Mouse (Mus musculus): ENCODE results near the gene Ostf1. TPM values are rescaled to one million over a fixed set of nuclear protein-coding genes. Genes with fewer than 3 reads are reported as not detected.

The Ostf1 gene
- polyA plus RNA-seq, 1 experiment: 6.2 TPM

- no peak overlapping the region for H3K4me3 ChIP-seq (ENCODE audit: control insufficient read depth, low read depth, low read length)
- H3K27me3 ChIP-seq (ENCODE audit: control insufficient read depth, insufficient read depth, low read length): no peaks in the 10 kb centered on the region
- TF ChIP-seq POLR2A (IDR thresholded peaks at IDR 0.05; ENCODE audit: control insufficient read depth, low read depth, low read length) (no peak), CTCF (IDR thresholded peaks at IDR 0.05; ENCODE audit: control insufficient read depth, insufficient read depth, insufficient replicate concordance, low read depth, low read length) (no peak)
- no peaks in the 10 kb centered on the region for H3K36me3 ChIP-seq (ENCODE audit: control insufficient read depth, insufficient read depth, low read length)
- no peaks in the 10 kb centered on the region for H3K4me1 ChIP-seq (ENCODE audit: control insufficient read depth, insufficient read depth, low read length)
- no peak overlapping the region for H3K27ac ChIP-seq (ENCODE audit: control insufficient read depth, insufficient read depth, low read depth, low read length)
Measured at GRCm38 (mm10) chr19:18646397-18646796, 14.8 kb upstream of the Ostf1 start.

- Histone ChIP-seq H3K27ac (ENCODE audit: control insufficient read depth, insufficient read depth, low read depth, low read length) (no peak overlapping the region), H3K4me3 (ENCODE audit: control insufficient read depth, low read depth, low read length) (no peak overlapping the region), H3K27me3 (ENCODE audit: control insufficient read depth, insufficient read depth, low read length) (no peaks in the 10 kb centered on the region), H3K36me3 (ENCODE audit: control insufficient read depth, insufficient read depth, low read length) (no peaks in the 10 kb centered on the region), H3K4me1 (ENCODE audit: control insufficient read depth, insufficient read depth, low read length) (no peaks in the 10 kb centered on the region)
- TF ChIP-seq CTCF (IDR thresholded peaks at IDR 0.05; ENCODE audit: control insufficient read depth, insufficient read depth, insufficient replicate concordance, low read depth, low read length): no peak
- no peak for TF ChIP-seq POLR2A (IDR thresholded peaks at IDR 0.05; ENCODE audit: control insufficient read depth, low read depth, low read length)
Measured at GRCm38 (mm10) chr19:18644084-18644483, 12.5 kb upstream of the Ostf1 start.

GRCm38 (mm10) chr19:18643411-18643810, 11.8 kb upstream of the Ostf1 start:
- H3K27me3 ChIP-seq (ENCODE audit: control insufficient read depth, insufficient read depth, low read length): no peaks in the 10 kb centered on the region
- no peak overlapping the region for H3K4me3 ChIP-seq (ENCODE audit: control insufficient read depth, low read depth, low read length)
- no peaks in the 10 kb centered on the region for H3K36me3 ChIP-seq (ENCODE audit: control insufficient read depth, insufficient read depth, low read length)
- no peak overlapping the region for H3K27ac ChIP-seq (ENCODE audit: control insufficient read depth, insufficient read depth, low read depth, low read length)
- no peaks in the 10 kb centered on the region for H3K4me1 ChIP-seq (ENCODE audit: control insufficient read depth, insufficient read depth, low read length)
- no peak for TF ChIP-seq CTCF (IDR thresholded peaks at IDR 0.05; ENCODE audit: control insufficient read depth, insufficient read depth, insufficient replicate concordance, low read depth, low read length)
- no peak for TF ChIP-seq POLR2A (IDR thresholded peaks at IDR 0.05; ENCODE audit: control insufficient read depth, low read depth, low read length)

GRCm38 (mm10) chr19:18641001-18641400, 9.4 kb upstream of the Ostf1 start:
- no peaks in the 10 kb centered on the region for H3K27me3 ChIP-seq (ENCODE audit: control insufficient read depth, insufficient read depth, low read length)
- no peak for TF ChIP-seq POLR2A (IDR thresholded peaks at IDR 0.05; ENCODE audit: control insufficient read depth, low read depth, low read length)
- no peak for TF ChIP-seq CTCF (IDR thresholded peaks at IDR 0.05; ENCODE audit: control insufficient read depth, insufficient read depth, insufficient replicate concordance, low read depth, low read length)
- no peaks in the 10 kb centered on the region for H3K36me3 ChIP-seq (ENCODE audit: control insufficient read depth, insufficient read depth, low read length)
- H3K4me1 ChIP-seq (ENCODE audit: control insufficient read depth, insufficient read depth, low read length): no peaks in the 10 kb centered on the region
- H3K27ac ChIP-seq (ENCODE audit: control insufficient read depth, insufficient read depth, low read depth, low read length): no peak overlapping the region
- H3K4me3 ChIP-seq (ENCODE audit: control insufficient read depth, low read depth, low read length): no peak overlapping the region

DNA sequence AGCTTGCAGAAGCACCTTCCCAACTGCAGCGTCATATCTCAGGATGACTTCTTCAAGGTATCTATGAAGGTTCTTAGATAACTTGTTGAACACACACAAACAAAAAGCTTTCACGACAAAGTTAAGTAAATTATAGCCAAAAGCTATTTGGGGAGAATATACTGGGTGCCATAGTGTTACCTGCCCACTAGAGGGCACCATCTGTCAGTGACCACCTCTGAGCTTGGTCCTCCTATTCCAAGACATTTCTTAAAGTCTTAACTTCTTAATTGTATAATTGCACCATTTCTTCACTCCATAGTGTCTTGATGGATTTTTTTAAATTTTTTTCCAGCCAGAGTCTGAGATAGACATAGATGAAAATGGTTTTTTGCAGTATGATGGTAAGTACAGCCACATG, 7.9 kb upstream of the Ostf1 start:
- Histone ChIP-seq H3K27me3 (ENCODE audit: control insufficient read depth, insufficient read depth, low read length) (no peaks in the 10 kb centered on the region), H3K4me3 (ENCODE audit: control insufficient read depth, low read depth, low read length) (no peak overlapping the region), H3K27ac (ENCODE audit: control insufficient read depth, insufficient read depth, low read depth, low read length) (no peak overlapping the region), H3K36me3 (ENCODE audit: control insufficient read depth, insufficient read depth, low read length) (no peaks in the 10 kb centered on the region), H3K4me1 (ENCODE audit: control insufficient read depth, insufficient read depth, low read length) (no peaks in the 10 kb centered on the region)
- TF ChIP-seq POLR2A (IDR thresholded peaks at IDR 0.05; ENCODE audit: control insufficient read depth, low read depth, low read length) (no peak), CTCF (IDR thresholded peaks at IDR 0.05; ENCODE audit: control insufficient read depth, insufficient read depth, insufficient replicate concordance, low read depth, low read length) (no peak)

- Histone ChIP-seq H3K4me1 (ENCODE audit: control insufficient read depth, insufficient read depth, low read length) (no peaks in the 10 kb centered on the region), H3K4me3 (ENCODE audit: control insufficient read depth, low read depth, low read length) (no peak overlapping the region), H3K27me3 (ENCODE audit: control insufficient read depth, insufficient read depth, low read length) (no peaks in the 10 kb centered on the region), H3K36me3 (ENCODE audit: control insufficient read depth, insufficient read depth, low read length) (no peaks in the 10 kb centered on the region), H3K27ac (ENCODE audit: control insufficient read depth, insufficient read depth, low read depth, low read length) (no peak overlapping the region)
- TF ChIP-seq CTCF (IDR thresholded peaks at IDR 0.05; ENCODE audit: control insufficient read depth, insufficient read depth, insufficient replicate concordance, low read depth, low read length) (no peak), POLR2A (IDR thresholded peaks at IDR 0.05; ENCODE audit: control insufficient read depth, low read depth, low read length) (no peak)
Measured at GRCm38 (mm10) chr19:18638949-18639348, 7.3 kb upstream of the Ostf1 start.

DNA sequence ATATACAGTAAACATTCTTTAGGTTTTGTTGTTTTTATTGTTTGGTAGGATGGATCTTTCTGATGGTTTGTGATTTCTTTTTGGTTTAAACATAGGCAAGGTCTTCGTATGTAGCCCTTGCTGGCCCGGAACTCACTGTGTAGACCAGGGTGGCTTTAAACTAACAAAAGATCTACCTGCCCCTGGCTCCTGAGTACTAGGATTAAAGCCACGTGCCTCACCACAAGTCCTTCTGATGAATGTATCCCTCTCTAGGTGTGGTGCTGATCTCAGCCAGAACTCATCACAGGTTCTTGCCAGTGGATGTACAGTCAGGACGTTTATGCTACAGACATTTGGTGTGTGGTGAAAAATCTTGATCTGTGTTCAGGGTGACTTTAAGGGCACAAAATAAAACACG, 6.3 kb upstream of the Ostf1 start:
- H3K27me3 ChIP-seq (ENCODE audit: control insufficient read depth, insufficient read depth, low read length): no peaks in the 10 kb centered on the region

More for the DNA sequence above, 6.3 kb upstream of the Ostf1 start:
- no peaks in the 10 kb centered on the region for H3K4me1 ChIP-seq (ENCODE audit: control insufficient read depth, insufficient read depth, low read length)
- TF ChIP-seq CTCF (IDR thresholded peaks at IDR 0.05; ENCODE audit: control insufficient read depth, insufficient read depth, insufficient replicate concordance, low read depth, low read length) (no peak), POLR2A (IDR thresholded peaks at IDR 0.05; ENCODE audit: control insufficient read depth, low read depth, low read length) (no peak)
- no peak overlapping the region for H3K27ac ChIP-seq (ENCODE audit: control insufficient read depth, insufficient read depth, low read depth, low read length)
- H3K36me3 ChIP-seq (ENCODE audit: control insufficient read depth, insufficient read depth, low read length): no peaks in the 10 kb centered on the region
- H3K4me3 ChIP-seq (ENCODE audit: control insufficient read depth, low read depth, low read length): no peak overlapping the region

All from testis, adult 2 months (tissue).